Mouse (Mus musculus) embryo, embryonic 11.5 days (tissue): Measurements from ENCODE around the gene Slc35e2.
"Not testable (repeated sequence)": the region's sequence is repeated elsewhere in the genome, so short reads cannot be mapped to it uniquely, and the experiment has no call there.

Experiments used
- DNase-seq: peaks from one replicate; pipeline ENCODE4 v3.0.0-alpha.2; 2012; ENCODE audit warnings: low read depth, low spot score

Gene Slc35e2

DNA sequence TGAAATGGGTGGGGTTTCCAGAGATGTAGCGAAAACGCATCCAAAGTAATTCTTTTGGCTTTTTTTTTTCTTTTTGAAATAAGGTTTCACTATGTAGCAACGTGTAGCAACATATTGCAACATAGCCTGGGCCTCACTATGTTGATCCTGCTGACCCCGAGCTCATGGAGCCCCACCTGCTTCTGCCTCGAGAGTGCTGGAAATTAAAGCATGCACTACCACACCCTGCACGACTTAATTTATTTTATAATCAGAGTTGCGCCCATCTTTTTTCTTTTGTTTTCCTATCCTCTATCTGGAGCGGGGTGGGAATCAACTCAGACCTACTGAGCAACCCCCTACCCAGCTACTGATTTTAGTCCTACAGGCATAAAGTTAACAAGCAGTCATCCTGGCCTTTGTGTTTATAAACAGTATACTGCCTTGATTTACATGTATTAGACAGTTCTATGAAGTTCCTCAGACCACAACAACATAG is 68.4 kb downstream of the Slc35e2 start:
- no peak for DNase-seq

DNA sequence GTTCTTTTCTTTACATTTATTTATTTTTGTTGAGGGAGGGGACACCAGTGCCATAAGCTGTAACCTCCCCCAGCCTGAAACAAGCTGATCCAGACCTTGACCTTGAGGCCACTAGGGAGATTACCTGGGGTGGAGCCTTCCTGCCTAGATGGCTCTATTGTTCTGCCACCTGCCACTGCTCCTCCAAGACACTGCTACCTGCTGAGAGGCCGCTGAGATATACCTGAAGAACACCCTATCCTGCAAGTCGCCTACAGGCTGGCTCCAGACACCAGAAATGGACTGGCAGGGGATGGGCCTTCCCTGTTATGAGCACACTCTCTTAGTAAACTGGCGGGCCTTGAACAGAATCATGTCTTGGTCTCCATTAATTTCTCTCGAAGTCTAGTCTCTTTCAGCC is 69.0 kb downstream of the Slc35e2 start:
- not testable (repeated sequence) for DNase-seq

DNA sequence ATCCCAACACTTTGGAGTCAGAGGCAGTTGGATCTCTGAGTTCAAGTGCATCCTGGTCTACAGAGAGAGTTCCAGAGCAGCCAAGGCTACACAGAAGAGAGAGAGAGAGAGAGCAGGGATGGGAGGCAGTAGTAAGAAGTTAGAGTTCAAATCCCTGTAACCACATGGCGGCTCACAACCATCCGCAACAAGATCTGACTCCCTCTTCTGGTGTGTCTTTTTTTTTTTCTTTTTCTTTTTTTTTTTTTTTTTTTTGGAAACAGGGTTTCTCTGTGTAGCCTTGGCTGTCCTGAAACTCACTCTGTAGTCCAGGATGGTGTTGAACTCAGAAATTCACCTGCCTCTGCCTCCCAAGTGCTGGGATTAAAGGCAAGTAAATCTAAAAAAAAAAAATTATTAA is 70.9 kb downstream of the Slc35e2 start:
- no peak for DNase-seq
